Mouse (Mus musculus) layer of hippocampus, adult 9-11 months (tissue): ENCODE measurements at regions not wholly inside any gene's neighbourhood (a gene's known extent, or its start where the extent isn't known, plus 50 kb on each side); places are given as distances from the start of the nearest gene placed in this dataset.

Source experiments
- DNase-seq: peaks from one replicate; pipeline ENCODE4 v3.0.0; 2022

DNA sequence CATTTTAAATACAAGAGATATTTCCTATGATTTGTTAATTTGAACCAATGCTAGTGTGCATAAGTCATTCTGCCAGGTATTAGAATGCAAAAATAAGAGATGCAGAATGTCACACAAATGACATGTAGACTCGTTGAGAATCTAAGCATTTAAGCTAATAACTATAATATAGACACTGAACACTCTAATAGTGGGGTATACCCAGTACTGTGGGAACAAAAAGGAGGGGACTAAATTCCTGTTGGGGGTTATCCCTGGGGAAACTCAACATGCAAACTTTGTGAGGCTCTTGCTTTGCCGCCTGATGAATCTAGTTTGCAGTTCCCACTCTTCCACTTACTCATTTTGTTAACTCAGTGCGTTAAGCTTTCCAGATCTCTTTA lies 154.0 kb upstream of the Tnc start:
- no peak for DNase-seq

DNA sequence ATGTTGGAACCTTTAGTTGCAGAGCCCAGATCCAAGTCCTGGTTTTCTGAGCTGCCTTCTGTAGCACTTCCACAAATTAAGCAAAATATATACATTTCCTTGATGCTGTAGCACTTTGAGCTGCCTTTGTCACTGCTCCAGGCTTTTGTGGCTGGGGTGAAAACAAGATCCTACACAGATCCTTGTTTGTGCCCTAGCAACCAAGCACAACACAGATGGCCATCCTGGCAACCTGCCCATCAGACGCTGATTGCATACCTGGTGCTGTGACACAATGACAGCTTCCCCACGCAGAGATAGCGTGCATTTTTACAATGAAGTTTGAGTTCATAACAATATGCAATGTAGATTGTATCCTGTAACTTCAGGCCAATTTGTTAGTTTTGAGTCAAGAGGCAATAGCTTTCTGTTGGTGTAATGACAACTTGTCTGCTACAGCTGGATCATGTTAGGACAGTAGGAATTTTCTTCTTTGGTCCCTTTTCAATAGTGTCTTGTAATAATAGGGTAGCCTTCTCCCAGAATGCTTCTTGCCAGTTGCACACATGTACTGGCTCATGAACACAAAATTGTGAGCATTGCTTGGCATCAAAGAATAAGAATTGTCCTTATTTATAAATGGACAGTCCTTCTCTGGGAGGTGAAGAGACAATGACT lies 153.5 kb upstream of the Tnc start:
- DNase-seq: peak; percentile 33

DNA sequence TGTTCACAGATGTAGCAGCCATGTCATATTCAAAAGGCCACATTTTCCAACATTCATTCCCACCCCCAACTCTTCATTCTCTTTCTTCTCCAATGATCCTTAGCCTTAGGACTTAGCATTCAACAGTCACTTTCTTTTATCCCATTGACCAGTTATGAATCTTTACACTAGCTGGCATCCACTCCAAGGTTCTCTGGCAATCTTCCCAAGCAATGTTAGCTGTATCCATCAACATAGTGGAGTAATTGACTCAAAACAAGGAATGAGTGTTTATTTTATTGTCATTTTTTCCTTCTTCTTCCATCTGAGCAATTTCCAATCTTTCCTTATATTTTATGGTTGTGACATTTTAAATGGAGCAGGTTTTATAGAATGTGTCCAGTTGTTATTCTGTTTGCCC lies 138.2 kb upstream of the Tnc start:
- no peak for DNase-seq

DNA sequence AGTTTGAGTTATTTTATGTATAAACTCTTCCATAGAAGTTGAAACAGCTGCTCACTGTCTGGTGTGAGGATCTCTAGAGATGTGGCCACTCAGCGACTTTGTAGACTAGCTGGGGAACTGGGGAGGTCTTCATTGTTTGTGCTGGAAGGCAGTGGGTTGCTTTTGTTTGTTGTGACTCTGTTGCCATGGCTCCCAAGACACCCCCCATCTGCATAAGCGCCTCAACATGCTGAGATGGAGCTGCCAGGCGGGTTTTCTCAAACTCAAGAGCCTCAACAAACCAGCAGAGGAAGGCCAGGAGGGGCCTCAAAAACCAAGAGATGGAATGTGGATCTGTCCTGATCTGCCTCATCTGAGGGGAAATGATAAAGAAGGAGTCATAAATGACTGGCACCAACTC lies 129.1 kb upstream of the Tnc start:
- no peak for DNase-seq

DNA sequence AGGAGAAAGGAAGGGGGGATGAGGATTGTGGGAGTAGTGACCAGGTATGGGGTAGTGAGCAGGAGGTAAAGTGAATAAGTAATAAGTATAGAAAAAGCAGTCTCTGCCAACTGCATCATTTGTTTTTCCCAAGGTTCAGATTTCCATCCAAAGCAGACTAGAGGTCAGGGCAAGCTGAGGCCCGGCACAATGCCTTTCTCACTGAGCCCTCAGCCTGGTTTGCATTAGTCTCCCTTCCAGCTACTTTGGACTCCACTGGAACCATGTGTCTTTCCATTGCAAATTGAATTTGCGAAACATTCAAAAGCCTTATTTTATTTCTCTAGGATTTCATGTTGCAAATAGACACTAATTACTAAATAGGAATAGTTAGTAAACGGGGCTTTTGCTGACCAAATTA lies 124.7 kb upstream of the Tnc start:
- no peak for DNase-seq

DNA sequence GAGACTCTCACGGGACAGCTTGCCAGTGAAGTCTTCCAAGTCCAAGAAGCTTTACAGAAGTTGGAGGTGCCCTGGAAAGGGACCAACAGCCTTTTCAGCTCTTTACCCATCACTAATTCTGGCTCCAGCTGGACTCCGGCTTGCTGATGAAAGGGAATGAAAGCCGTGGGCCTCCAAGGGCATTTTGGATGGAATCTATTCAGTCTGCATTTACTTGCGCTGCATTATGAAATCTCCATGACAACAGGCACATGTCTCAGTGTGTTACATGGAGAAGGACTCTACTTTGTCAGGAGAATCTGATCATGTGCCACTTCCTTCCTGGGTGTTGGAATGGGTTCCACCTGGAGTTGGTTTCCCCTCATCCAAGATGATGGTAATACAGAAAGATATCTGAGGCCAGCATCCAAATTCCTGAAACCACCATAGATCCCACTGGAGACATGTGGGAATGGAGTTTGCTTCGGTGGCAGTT lies 102.2 kb upstream of the Tnc start:
- DNase-seq: peak; percentile 23

DNA sequence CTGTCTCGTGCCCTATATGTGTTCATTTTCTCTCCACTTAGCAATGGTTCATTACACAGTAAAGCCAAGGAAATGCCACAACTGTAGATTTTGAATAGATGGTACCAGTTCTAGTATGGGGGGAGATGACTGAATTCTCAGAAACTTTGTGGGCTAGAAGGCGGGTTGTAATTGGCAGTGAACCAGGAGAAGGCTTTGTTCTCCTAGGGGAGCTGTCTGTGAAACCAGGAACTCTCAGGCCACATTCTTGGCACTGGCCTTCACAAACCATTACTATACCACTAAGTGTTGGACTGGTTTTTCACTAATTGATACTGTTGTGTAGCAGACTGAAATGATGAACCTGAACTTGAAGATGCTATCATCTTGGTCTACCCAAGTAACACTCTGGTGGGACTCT lies 99.1 kb upstream of the Tnc start:
- no peak for DNase-seq

DNA sequence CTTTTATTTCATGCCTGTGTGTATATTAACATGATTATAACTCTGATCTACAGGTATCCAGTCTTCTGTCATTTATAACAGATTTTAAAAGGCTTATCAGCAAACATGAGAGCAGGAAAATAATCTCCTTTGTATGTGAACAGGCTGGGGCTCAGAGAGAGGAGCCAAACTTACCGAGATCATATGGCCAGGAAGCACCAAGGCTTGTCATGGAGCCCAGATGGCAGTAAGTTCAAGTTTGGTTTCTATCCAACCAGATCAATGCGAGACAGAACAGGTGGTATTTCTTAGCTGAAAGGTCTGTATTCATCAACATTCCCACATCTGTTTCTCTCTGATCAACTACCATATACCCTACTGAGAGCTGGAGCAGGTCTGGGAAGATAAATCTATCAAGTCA lies 96.1 kb upstream of the Tnc start:
- DNase-seq: peak; percentile 17

DNA sequence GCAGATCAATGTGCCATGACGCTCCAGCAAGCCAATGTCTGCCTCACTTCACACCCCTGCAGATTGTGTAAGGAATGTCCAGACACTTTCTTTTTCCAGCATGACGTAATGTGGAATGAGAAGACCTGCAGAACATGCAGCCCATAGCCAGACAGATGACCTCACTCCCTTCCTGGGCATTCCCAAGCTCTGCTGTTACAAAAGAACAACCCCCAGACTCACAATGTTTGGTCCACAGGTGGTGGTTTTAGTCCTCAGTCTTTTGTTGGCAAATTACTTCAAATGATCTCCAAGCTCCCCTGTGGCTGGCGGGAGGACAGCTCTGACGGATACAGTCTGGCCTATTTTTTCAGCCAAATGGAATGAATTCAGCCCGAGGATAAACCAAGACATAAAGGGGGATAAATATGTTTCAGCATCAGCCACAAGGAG lies 95.6 kb upstream of the Tnc start:
- no peak for DNase-seq

DNA sequence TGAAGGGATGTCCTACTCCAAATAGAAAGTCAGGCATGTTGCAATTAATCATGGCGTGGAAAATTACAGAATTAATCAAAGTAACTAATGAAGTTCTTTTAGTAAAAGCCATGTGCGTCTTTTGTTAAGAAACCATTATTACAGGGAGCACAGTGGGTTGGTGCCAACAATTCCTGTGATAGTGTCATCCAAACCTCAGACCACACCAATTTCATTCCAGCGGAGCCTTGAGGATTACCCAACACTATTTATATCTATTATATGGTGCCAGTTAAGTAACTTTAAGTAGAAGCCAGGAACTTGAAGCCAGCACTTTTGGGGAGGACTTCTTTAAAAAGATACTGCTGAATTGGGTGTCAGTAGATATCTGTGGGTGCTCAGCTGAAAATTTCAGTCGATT lies 93.0 kb upstream of the Tnc start:
- no peak for DNase-seq

DNA sequence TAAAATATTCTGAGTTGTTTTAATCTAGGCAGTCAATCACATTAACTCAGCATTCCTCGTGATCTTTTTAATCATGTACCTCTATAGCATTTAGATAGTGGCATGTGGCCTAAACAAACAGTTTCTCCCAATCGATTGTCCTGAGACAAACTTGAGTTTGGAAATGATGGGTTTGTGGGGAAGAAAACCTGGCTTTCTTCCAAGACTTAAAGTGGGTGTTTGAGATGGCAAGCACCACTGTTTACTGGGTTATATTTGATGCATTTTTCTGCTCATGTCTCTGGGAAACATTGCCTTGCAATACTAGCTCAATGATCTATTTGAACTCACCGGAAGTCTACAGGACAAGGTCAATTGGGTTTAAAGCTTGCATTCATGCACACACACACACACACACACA lies 88.2 kb upstream of the Tnc start:
- DNase-seq: no peak

DNA sequence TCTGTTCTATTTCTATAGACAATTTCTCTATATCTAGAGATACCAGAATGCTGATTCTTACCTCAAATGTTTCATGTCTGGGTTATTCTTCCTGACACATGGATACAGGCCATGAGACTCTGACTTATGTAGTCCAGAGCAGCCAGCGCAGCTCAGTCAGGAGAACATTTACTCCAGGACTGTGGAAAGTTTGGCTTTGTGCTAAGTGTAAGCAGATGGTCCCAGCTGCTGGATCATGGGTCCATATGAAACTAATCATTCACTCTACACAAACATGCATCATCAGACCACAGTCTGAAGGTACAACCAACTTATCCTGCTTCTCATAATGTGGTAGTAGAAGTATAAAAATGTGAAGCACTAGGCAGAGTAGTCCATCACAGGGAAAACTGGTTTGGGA lies 82.5 kb upstream of the Tnc start:
- DNase-seq: no peak

DNA sequence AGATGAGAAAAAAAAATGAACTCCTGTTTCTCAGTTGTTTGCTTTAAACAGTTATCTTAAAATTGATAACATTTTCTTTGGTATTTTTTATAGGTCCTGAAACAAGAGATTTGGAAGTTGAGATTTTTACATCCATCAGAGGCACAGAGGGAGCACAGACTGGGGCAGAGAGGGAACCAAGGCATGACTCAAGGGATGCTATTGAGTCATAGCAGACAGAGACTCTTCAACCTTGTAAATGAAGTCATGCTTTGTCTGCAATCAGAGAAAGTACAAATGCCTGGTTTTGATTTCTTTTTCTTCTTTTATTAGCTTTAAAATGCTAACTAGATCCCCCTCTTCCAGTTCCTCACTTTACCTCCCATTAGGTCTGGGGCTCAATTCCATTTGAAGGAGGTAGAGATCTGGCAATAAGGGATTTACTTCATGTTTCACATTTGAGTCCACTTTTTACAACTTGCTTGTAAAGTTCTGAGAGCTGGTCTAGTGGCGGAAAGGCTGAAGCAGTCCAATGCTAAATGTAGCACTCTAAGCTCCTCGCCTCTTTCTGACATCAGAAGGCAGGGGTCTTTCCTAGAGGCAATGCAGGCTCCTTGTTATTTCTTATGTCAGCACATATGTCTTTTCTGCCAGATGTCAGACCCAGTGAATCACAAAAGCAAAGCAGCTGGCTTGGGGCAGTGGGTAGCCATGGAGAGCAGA lies 77.7 kb upstream of the Tnc start:
- no peak for DNase-seq

DNA sequence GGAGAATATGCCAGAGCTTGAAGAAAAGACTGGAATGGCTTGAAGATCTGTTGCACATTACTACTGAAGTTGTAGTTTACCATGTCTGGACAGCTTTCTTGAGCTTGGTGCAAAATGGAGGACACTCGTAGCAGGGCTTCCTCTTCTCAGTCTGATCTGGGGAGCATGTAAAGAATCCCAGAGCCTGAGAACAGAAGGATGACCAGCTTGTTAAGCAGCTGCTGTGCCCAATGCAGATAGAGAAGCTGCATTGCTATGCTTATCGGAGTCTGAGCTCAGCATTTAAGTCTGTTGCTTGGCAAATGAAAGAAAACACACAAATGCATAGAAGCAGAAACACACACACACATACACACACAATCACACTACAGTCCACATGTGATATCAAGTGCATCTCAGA lies 76.9 kb upstream of the Tnc start:
- DNase-seq: peak; percentile 45

DNA sequence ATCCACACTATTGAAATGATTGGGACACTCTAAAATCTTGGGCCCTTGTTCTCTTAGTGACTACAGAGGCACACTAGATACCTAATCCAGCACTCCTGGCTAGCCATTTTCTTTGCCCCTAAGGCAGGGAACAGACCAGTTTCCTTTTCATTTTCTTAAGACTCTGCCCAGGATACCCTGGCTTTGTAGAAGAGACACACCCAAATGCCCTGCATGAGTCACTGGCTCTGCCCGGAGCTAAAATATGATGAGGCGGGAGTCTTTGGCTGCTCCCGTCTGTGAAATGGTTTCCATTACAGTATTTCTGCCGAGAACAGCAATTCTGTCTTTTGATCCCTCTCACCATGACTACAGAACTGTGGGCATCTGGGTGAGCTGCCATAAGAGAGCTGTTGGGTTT lies 51.4 kb upstream of the Tnc start:
- no peak for DNase-seq
